In the genomic region with DNA sequence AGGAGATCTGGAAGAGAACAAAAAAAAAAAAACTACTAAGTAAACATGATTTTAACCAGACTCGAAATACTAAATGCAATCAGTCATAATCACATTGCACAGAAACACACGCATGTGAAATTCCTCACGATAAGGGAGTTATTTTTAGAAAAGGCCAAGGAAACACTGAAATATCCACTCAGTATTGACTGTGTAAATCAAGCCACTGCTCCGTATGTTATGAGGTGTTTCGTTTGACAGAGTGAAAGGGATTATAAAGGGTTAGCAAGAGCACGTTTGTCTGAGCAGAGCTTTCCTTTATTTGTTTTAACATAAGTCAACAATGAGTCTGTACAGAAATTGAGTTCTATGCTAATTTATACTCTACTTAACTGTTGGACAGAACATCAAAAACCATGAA, we compare ENCODE assay signal across 25 mouse cellular contexts.
DNase-seq lines count a peak whose midpoint lies in the region; ATAC-seq and TF ChIP-seq lines count a peak whose summit lies in the region.
"Had no signal": no experiment of that assay in that cellular context is flagged by ENCODE, and none has a peak within 500 bp of the region (broad histone marks: within the 10 kb centered on the region; RNA-seq: fewer than 3 reads in every experiment).

No protein-coding gene starts in this region.

- no peaks in the 10 kb centered on the region for H3K27me3 ChIP-seq in embryonic facial prominence, embryonic 14.5 days (replicated peaks; ENCODE audit: control insufficient read depth, insufficient read depth, low read length)
- no peaks in the 10 kb centered on the region for H3K27me3 ChIP-seq in embryonic facial prominence, embryonic 10.5 days (replicated peaks; ENCODE audit: low read depth, poor library complexity, severe bottlenecking)
- no peaks in the 10 kb centered on the region for H3K27me3 ChIP-seq in intestine, embryonic 14.5 days (replicated peaks; ENCODE audit: control insufficient read depth, insufficient read depth, low read length)
- H3K27me3 ChIP-seq in intestine, postnatal 0 days (replicated peaks; ENCODE audit: control insufficient read depth, insufficient read depth, low read length): no peaks in the 10 kb centered on the region
- H3K27me3 ChIP-seq in lung, embryonic 16.5 days (ENCODE audit: control insufficient read depth, insufficient read depth, low read depth, low read length): no peaks in the 10 kb centered on the region
- H3K27me3 ChIP-seq in stomach, postnatal 0 days (ENCODE audit: control insufficient read depth, insufficient read depth, low read length): no peaks in the 10 kb centered on the region
- H3K27me3 ChIP-seq: forebrain, embryonic 12.5 days; heart, embryonic 12.5 days; limb, embryonic 12.5 days; neural tube, embryonic 13.5 days had no signal

- TF ChIP-seq CTCF in intestine, postnatal 0 days (IDR thresholded peaks at IDR 0.05; ENCODE audit: low read depth): no peak
- no peak for TF ChIP-seq CTCF in stomach, postnatal 0 days (IDR thresholded peaks at IDR 0.05; ENCODE audit: low read depth)

- H3K4me3 ChIP-seq in embryonic facial prominence, embryonic 14.5 days (ENCODE audit: low read depth, low read length): no peak overlapping the region
- no peak overlapping the region for H3K4me3 ChIP-seq in embryonic facial prominence, embryonic 10.5 days
- no peak overlapping the region for H3K4me3 ChIP-seq in intestine, embryonic 14.5 days (ENCODE audit: low read depth, low read length)
- no peak overlapping the region for H3K4me3 ChIP-seq in intestine, postnatal 0 days (ENCODE audit: low read depth, low read length)
- no peak overlapping the region for H3K4me3 ChIP-seq in lung, embryonic 16.5 days (ENCODE audit: low read length)
- no peak overlapping the region for H3K4me3 ChIP-seq in stomach, postnatal 0 days (ENCODE audit: low read depth, low read length)
- H3K4me3 ChIP-seq: erythroblast, embryonic 14.5 days; forebrain, embryonic 12.5 days; heart, embryonic 12.5 days; limb, embryonic 12.5 days; neural tube, embryonic 13.5 days had no signal

- ATAC-seq in embryonic facial prominence, embryonic 14.5 days (ENCODE audit: low read depth): no peak
- ATAC-seq in intestine, embryonic 14.5 days (replicated peaks; ENCODE audit: low FRiP score, low TSS enrichment, low read depth): peak; percentile 53; the same call in 1 of the 2 replicates
- ATAC-seq in intestine, postnatal 0 days: no peak
- ATAC-seq in lung, embryonic 16.5 days (ENCODE audit: low read depth): peak; percentile 47; the same call in 1 of the 2 replicates
- peak; percentile 64; the same call in 1 of the 2 replicates for ATAC-seq in stomach, postnatal 0 days (ENCODE audit: low FRiP score, low TSS enrichment)
- no peak for ATAC-seq in megakaryocyte progenitor cell, adult 5-6 weeks (replicated peaks; ENCODE audit: poor library complexity)
- ATAC-seq: activated CD4-positive, CD25-positive, alpha-beta regulatory T cell, adult 4 months; liver, postnatal 0 days had no signal

- 30% methylated on average over 6 of the region's 6 CpGs for WGBS in embryonic facial prominence, embryonic 14.5 days
- 73% methylated on average over 6 of the region's 6 CpGs for WGBS in embryonic facial prominence, embryonic 10.5 days
- WGBS in intestine, embryonic 14.5 days: 10% methylated on average over 6 of the region's 6 CpGs
- WGBS in intestine, postnatal 0 days: 9% methylated on average over 6 of the region's 6 CpGs
- 7% methylated on average over 6 of the region's 6 CpGs for WGBS in lung, embryonic 16.5 days
- WGBS in stomach, postnatal 0 days: 7% methylated on average over 6 of the region's 6 CpGs

- H3K27ac ChIP-seq in embryonic facial prominence, embryonic 14.5 days (replicated peaks; ENCODE audit: low read depth, low read length): no peak overlapping the region
- H3K27ac ChIP-seq in embryonic facial prominence, embryonic 10.5 days (replicated peaks): no peak overlapping the region
- H3K27ac ChIP-seq in intestine, embryonic 14.5 days (ENCODE audit: low read depth): no peak overlapping the region
- no peak overlapping the region for H3K27ac ChIP-seq in intestine, postnatal 0 days (ENCODE audit: low read depth, low read length)
- no peak overlapping the region; the same call in 1 of the 2 replicates for H3K27ac ChIP-seq in lung, embryonic 16.5 days (ENCODE audit: low read length)
- H3K27ac ChIP-seq in stomach, postnatal 0 days (replicated peaks): no peak overlapping the region
- H3K27ac ChIP-seq: forebrain, embryonic 12.5 days; limb, embryonic 12.5 days; neural tube, embryonic 13.5 days had no signal

- peak; percentile 19 for DNase-seq in embryonic facial prominence, embryonic 14.5 days (ENCODE audit: low spot score)
- DNase-seq in embryonic facial prominence, embryonic 10.5 days (ENCODE audit: low spot score): no peak
- no peak for DNase-seq in intestine, embryonic 14.5 days (ENCODE audit: low spot score)
- no peak for DNase-seq in lung, adult 18-20 months
- DNase-seq in stomach, postnatal 0 days (ENCODE audit: low spot score): no peak
- DNase-seq: adrenal gland, adult 8-10 months; cerebellum, adult 11-12 months; cerebellum, postnatal 10 days; kidney, adult 9 months; kidney, postnatal 4 days; liver, postnatal 0 days; midbrain, embryonic 14.5 days; retina, postnatal 1 day; right cerebral cortex, postnatal 25 days; spleen, adult 18-20 months had no signal

- H3K4me2 ChIP-seq in embryonic facial prominence, embryonic 14.5 days (ENCODE audit: low read depth, low read length): no peak overlapping the region
- H3K4me2 ChIP-seq in intestine, embryonic 14.5 days (ENCODE audit: low read length): no peak overlapping the region
- H3K4me2 ChIP-seq in intestine, postnatal 0 days (replicated peaks; ENCODE audit: low read depth): no peak overlapping the region
- H3K4me2 ChIP-seq in lung, embryonic 16.5 days (ENCODE audit: low read depth, low read length): no peak overlapping the region
- H3K4me2 ChIP-seq in stomach, postnatal 0 days (replicated peaks; ENCODE audit: low read depth): no peak overlapping the region
- H3K4me2 ChIP-seq: forebrain, embryonic 12.5 days; heart, embryonic 12.5 days; limb, embryonic 12.5 days; liver, embryonic 11.5 days; neural tube, embryonic 13.5 days had no signal

- no peaks in the 10 kb centered on the region for H3K36me3 ChIP-seq in embryonic facial prominence, embryonic 14.5 days (ENCODE audit: control insufficient read depth, insufficient read depth, low read length)
- H3K36me3 ChIP-seq in embryonic facial prominence, embryonic 10.5 days (replicated peaks): no peaks in the 10 kb centered on the region
- no peaks in the 10 kb centered on the region for H3K36me3 ChIP-seq in intestine, embryonic 14.5 days (ENCODE audit: control insufficient read depth, insufficient read depth, low read length)
- H3K36me3 ChIP-seq in intestine, postnatal 0 days (ENCODE audit: control insufficient read depth, insufficient read depth): no peaks in the 10 kb centered on the region
- no peaks in the 10 kb centered on the region for H3K36me3 ChIP-seq in lung, embryonic 16.5 days (ENCODE audit: control insufficient read depth, insufficient read depth, low read length)
- H3K36me3 ChIP-seq in stomach, postnatal 0 days (ENCODE audit: control insufficient read depth, insufficient read depth, low read length): no peaks in the 10 kb centered on the region
- H3K36me3 ChIP-seq: forebrain, embryonic 12.5 days; heart, embryonic 12.5 days; limb, embryonic 12.5 days; neural tube, embryonic 13.5 days had no signal

- no peak for TF ChIP-seq EP300 in stomach, postnatal 0 days (optimal IDR thresholded peaks at IDR 0.05)

- no peak overlapping the region for H3K9ac ChIP-seq in embryonic facial prominence, embryonic 14.5 days (ENCODE audit: low read depth, low read length)
- H3K9ac ChIP-seq in intestine, embryonic 14.5 days (ENCODE audit: low read length): no peak overlapping the region
- no peak overlapping the region for H3K9ac ChIP-seq in intestine, postnatal 0 days (ENCODE audit: low read depth, low read length)
- H3K9ac ChIP-seq in lung, embryonic 16.5 days (ENCODE audit: low read length): no peak overlapping the region
- H3K9ac ChIP-seq in stomach, postnatal 0 days (ENCODE audit: low read length): no peak overlapping the region
- H3K9ac ChIP-seq: forebrain, embryonic 12.5 days; heart, embryonic 12.5 days; limb, embryonic 12.5 days; liver, postnatal 0 days; neural tube, embryonic 13.5 days had no signal

- H3K9me3 ChIP-seq in embryonic facial prominence, embryonic 14.5 days (ENCODE audit: control insufficient read depth, low read length): no peaks in the 10 kb centered on the region
- H3K9me3 ChIP-seq in embryonic facial prominence, embryonic 10.5 days: no peaks in the 10 kb centered on the region
- no peaks in the 10 kb centered on the region for H3K9me3 ChIP-seq in intestine, embryonic 14.5 days (ENCODE audit: control insufficient read depth, low read length)
- H3K9me3 ChIP-seq in intestine, postnatal 0 days (ENCODE audit: control insufficient read depth): no peaks in the 10 kb centered on the region
- no peaks in the 10 kb centered on the region for H3K9me3 ChIP-seq in lung, embryonic 16.5 days (ENCODE audit: control insufficient read depth, low read length)
- H3K9me3 ChIP-seq in stomach, postnatal 0 days (ENCODE audit: control insufficient read depth, low read length): no peaks in the 10 kb centered on the region
- H3K9me3 ChIP-seq: forebrain, embryonic 12.5 days; heart, embryonic 12.5 days; limb, embryonic 12.5 days; neural tube, embryonic 13.5 days had no signal

- H3K4me1 ChIP-seq in embryonic facial prominence, embryonic 14.5 days (ENCODE audit: control insufficient read depth, insufficient read depth, low read length): no peaks in the 10 kb centered on the region
- no peaks in the 10 kb centered on the region for H3K4me1 ChIP-seq in embryonic facial prominence, embryonic 10.5 days
- H3K4me1 ChIP-seq in intestine, embryonic 14.5 days (replicated peaks; ENCODE audit: control insufficient read depth, insufficient read depth, low read length): no peaks in the 10 kb centered on the region; the same call in 1 of the 2 replicates
- no peaks in the 10 kb centered on the region for H3K4me1 ChIP-seq in intestine, postnatal 0 days (replicated peaks; ENCODE audit: control insufficient read depth, insufficient read depth, low read length)
- no peaks in the 10 kb centered on the region for H3K4me1 ChIP-seq in lung, embryonic 16.5 days (replicated peaks; ENCODE audit: control insufficient read depth, insufficient read depth, low read length)
- H3K4me1 ChIP-seq in stomach, postnatal 0 days (replicated peaks; ENCODE audit: control insufficient read depth, insufficient read depth): no peaks in the 10 kb centered on the region
- H3K4me1 ChIP-seq: forebrain, embryonic 12.5 days; heart, embryonic 12.5 days; limb, embryonic 12.5 days; neural tube, embryonic 13.5 days had no signal

Comparison
In these comparisons a context has a peak if more than half of its experiments do, and no peak if none do; other contexts are left out.
1. ATAC-seq: peak in intestine, embryonic 14.5 days (single experiment), lung, embryonic 16.5 days (single experiment) and stomach, postnatal 0 days (single experiment); none in embryonic facial prominence, embryonic 14.5 days (single experiment), intestine, postnatal 0 days (single experiment) and megakaryocyte progenitor cell, adult 5-6 weeks (single experiment).